Mouse (Mus musculus): ENCODE results near the gene Ywhah. TPM values are rescaled to one million over a fixed set of nuclear protein-coding genes. Genes with fewer than 3 reads are reported as not detected.

The Ywhah gene
- polyA plus RNA-seq, 1 experiment = 306 TPM

- TF ChIP-seq POLR2A (IDR thresholded peaks at IDR 0.05; ENCODE audit: low read depth, low read length) (no peak), CTCF (IDR thresholded peaks at IDR 0.05; ENCODE audit: borderline replicate concordance, insufficient read depth, low read length) (no peak)
- H3K4me3 ChIP-seq (ENCODE audit: insufficient read depth, low read length) = no peak overlapping the region
- H3K4me1 ChIP-seq (ENCODE audit: control insufficient read depth, insufficient read depth, low read length) = 0 out of 2 replicates have a peak, but pooled peaks cover 4% of the 10 kb centered on the region
- H3K27ac ChIP-seq (ENCODE audit: insufficient read depth, low read length) = no peak overlapping the region
Measured at GRCm38 (mm10) chr5:33009818-33010812, 8.5 kb upstream of the Ywhah start.

GRCm38 (mm10) chr5:33011132-33012106, 7.2 kb upstream of the Ywhah start:
- Histone ChIP-seq H3K4me3 (ENCODE audit: insufficient read depth, low read length) (no peak overlapping the region), H3K27ac (ENCODE audit: insufficient read depth, low read length) (no peak overlapping the region), H3K4me1 (ENCODE audit: control insufficient read depth, insufficient read depth, low read length) (0 out of 2 replicates have a peak, but pooled peaks cover 4% of the 10 kb centered on the region)
- TF ChIP-seq POLR2A (IDR thresholded peaks at IDR 0.05; ENCODE audit: low read depth, low read length) (no peak), CTCF (IDR thresholded peaks at IDR 0.05; ENCODE audit: borderline replicate concordance, insufficient read depth, low read length) (no peak)

GRCm38 (mm10) chr5:33014096-33014495, 4.5 kb upstream of the Ywhah start:
- no peak overlapping the region for H3K4me3 ChIP-seq (ENCODE audit: insufficient read depth, low read length)
- H3K27ac ChIP-seq (ENCODE audit: insufficient read depth, low read length) = no peak overlapping the region
- TF ChIP-seq CTCF (IDR thresholded peaks at IDR 0.05; ENCODE audit: borderline replicate concordance, insufficient read depth, low read length) = no peak
- TF ChIP-seq POLR2A (IDR thresholded peaks at IDR 0.05; ENCODE audit: low read depth, low read length) = no peak
- peaks cover 9% of the 10 kb centered on the region; the same call in 1 of the 2 replicates for H3K4me1 ChIP-seq (ENCODE audit: control insufficient read depth, insufficient read depth, low read length)

- no peak overlapping the region for H3K4me3 ChIP-seq (ENCODE audit: insufficient read depth, low read length)
- no peak overlapping the region for H3K27ac ChIP-seq (ENCODE audit: insufficient read depth, low read length)
- H3K4me1 ChIP-seq (ENCODE audit: control insufficient read depth, insufficient read depth, low read length) = peaks cover 5% of the 10 kb centered on the region; the same call in 1 of the 2 replicates
- no peak for TF ChIP-seq CTCF (IDR thresholded peaks at IDR 0.05; ENCODE audit: borderline replicate concordance, insufficient read depth, low read length)
- TF ChIP-seq POLR2A (IDR thresholded peaks at IDR 0.05; ENCODE audit: low read depth, low read length) = no peak
Measured at GRCm38 (mm10) chr5:33015579-33015978, 3.0 kb upstream of the Ywhah start.

GRCm38 (mm10) chr5:33018189-33018560, 441 bp upstream of the Ywhah start:
- Histone ChIP-seq H3K4me1 (ENCODE audit: control insufficient read depth, insufficient read depth, low read length) (peaks cover 10% of the 10 kb centered on the region; the same call in 1 of the 2 replicates), H3K4me3 (ENCODE audit: insufficient read depth, low read length) (peak overlapping the region; percentile 42), H3K27ac (ENCODE audit: insufficient read depth, low read length) (peak overlapping the region; percentile 53)
- TF ChIP-seq CTCF (IDR thresholded peaks at IDR 0.05; ENCODE audit: borderline replicate concordance, insufficient read depth, low read length) = no peak
- TF ChIP-seq POLR2A (IDR thresholded peaks at IDR 0.05; ENCODE audit: low read depth, low read length) = no peak

GRCm38 (mm10) chr5:33019426-33019821, 808 bp downstream of the Ywhah start:
- Histone ChIP-seq H3K4me3 (ENCODE audit: insufficient read depth, low read length) (peak overlapping the region; percentile 77), H3K4me1 (ENCODE audit: control insufficient read depth, insufficient read depth, low read length) (peaks cover 19% of the 10 kb centered on the region), H3K27ac (ENCODE audit: insufficient read depth, low read length) (peak overlapping the region; percentile 99)
- TF ChIP-seq POLR2A (IDR thresholded peaks at IDR 0.05; ENCODE audit: low read depth, low read length) (no peak), CTCF (IDR thresholded peaks at IDR 0.05; ENCODE audit: borderline replicate concordance, insufficient read depth, low read length) (no peak)

- TF ChIP-seq POLR2A (IDR thresholded peaks at IDR 0.05; ENCODE audit: low read depth, low read length) (no peak), CTCF (IDR thresholded peaks at IDR 0.05; ENCODE audit: borderline replicate concordance, insufficient read depth, low read length) (no peak)
- Histone ChIP-seq H3K4me1 (ENCODE audit: control insufficient read depth, insufficient read depth, low read length) (peaks cover 19% of the 10 kb centered on the region), H3K27ac (ENCODE audit: insufficient read depth, low read length) (no peak overlapping the region), H3K4me3 (ENCODE audit: insufficient read depth, low read length) (peak overlapping the region; percentile 9; the same call in 1 of the 2 replicates)
Measured at GRCm38 (mm10) chr5:33021622-33022021, 3.0 kb downstream of the Ywhah start.

GRCm38 (mm10) chr5:33023337-33023736, 4.7 kb downstream of the Ywhah start:
- no peak overlapping the region for H3K4me3 ChIP-seq (ENCODE audit: insufficient read depth, low read length)
- H3K27ac ChIP-seq (ENCODE audit: insufficient read depth, low read length) = 0 out of 2 replicates have a peak overlapping the region, but pooled peaks have one; percentile 3
- no peak for TF ChIP-seq CTCF (IDR thresholded peaks at IDR 0.05; ENCODE audit: borderline replicate concordance, insufficient read depth, low read length)
- no peak for TF ChIP-seq POLR2A (IDR thresholded peaks at IDR 0.05; ENCODE audit: low read depth, low read length)
- peaks cover 13% of the 10 kb centered on the region for H3K4me1 ChIP-seq (ENCODE audit: control insufficient read depth, insufficient read depth, low read length)

GRCm38 (mm10) chr5:33024474-33024873, 5.9 kb downstream of the Ywhah start:
- Histone ChIP-seq H3K4me1 (ENCODE audit: control insufficient read depth, insufficient read depth, low read length) (peaks cover 13% of the 10 kb centered on the region), H3K27ac (ENCODE audit: insufficient read depth, low read length) (no peak overlapping the region; the same call in 1 of the 2 replicates), H3K4me3 (ENCODE audit: insufficient read depth, low read length) (no peak overlapping the region)
- TF ChIP-seq POLR2A (IDR thresholded peaks at IDR 0.05; ENCODE audit: low read depth, low read length) = no peak
- no peak for TF ChIP-seq CTCF (IDR thresholded peaks at IDR 0.05; ENCODE audit: borderline replicate concordance, insufficient read depth, low read length)

Measured in embryonic fibroblast, embryonic 13.5 days (primary cell).